In genomic region chr4:129455265-129455664, GRCm38 (mm10) we compare ENCODE assay signal across 1 mouse cellular context.
TF ChIP-seq lines count a peak whose summit lies in the region.

No protein-coding gene starts in this region.

TF ChIP-seq in MEL, 35 proteins besides CTCF, POLR2A, EP300 and RAD21 (continued from another document):
- TF ChIP-seq JUND (IDR thresholded peaks at IDR 0.05; ENCODE audit: low read depth, low read length) (no peak), KAT2A (conservative IDR thresholded peaks at IDR 0.05; ENCODE audit: low read depth, low read length) (no peak)
TF ChIP-seq in MEL: peak in this region for 5.
